Comparison of ENCODE assay signal across 20 mouse cellular contexts in genomic region chr12:16764776-16765445, GRCm38 (mm10). TPM values are rescaled to one million over a fixed set of nuclear protein-coding genes. Genes with fewer than 3 reads are reported as not detected.
DNase-seq lines count a peak whose midpoint lies in the region; ATAC-seq and TF ChIP-seq lines count a peak whose summit lies in the region.
"Had no signal": no experiment of that assay in that cellular context is flagged by ENCODE, and none has a peak within 500 bp of the region (broad histone marks: within the 10 kb centered on the region; RNA-seq: fewer than 3 reads in every experiment).

No protein-coding gene starts in this region.

- H3K9ac ChIP-seq in forebrain, embryonic 16.5 days (replicated peaks; ENCODE audit: low read depth, low read length) = no peak overlapping the region
- no peak overlapping the region for H3K9ac ChIP-seq in kidney, embryonic 14.5 days (ENCODE audit: low read depth, low read length)
- H3K9ac ChIP-seq: limb, embryonic 13.5 days; midbrain, embryonic 12.5 days had no signal

- H3K27me3 ChIP-seq in forebrain, embryonic 10.5 days (ENCODE audit: poor library complexity, severe bottlenecking) = no peaks in the 10 kb centered on the region
- no peaks in the 10 kb centered on the region for H3K27me3 ChIP-seq in forebrain, embryonic 16.5 days (replicated peaks; ENCODE audit: control insufficient read depth, insufficient read depth, low read length)
- H3K27me3 ChIP-seq in kidney, embryonic 14.5 days (ENCODE audit: control insufficient read depth, insufficient read depth, low read length) = no peaks in the 10 kb centered on the region
- no peaks in the 10 kb centered on the region for H3K27me3 ChIP-seq in splenic B cell, adult 2 months (ENCODE audit: control insufficient read depth, insufficient read depth, low read length, poor library complexity, severe bottlenecking)
- H3K27me3 ChIP-seq: limb, embryonic 13.5 days; midbrain, embryonic 12.5 days; Patski had no signal

- H3K36me3 ChIP-seq in forebrain, embryonic 10.5 days (replicated peaks) = peaks cover 33% of the 10 kb centered on the region
- no peaks in the 10 kb centered on the region for H3K36me3 ChIP-seq in forebrain, embryonic 16.5 days (ENCODE audit: control insufficient read depth, insufficient read depth)
- H3K36me3 ChIP-seq in kidney, embryonic 14.5 days (ENCODE audit: control insufficient read depth, insufficient read depth, low read length) = no peaks in the 10 kb centered on the region
- no peaks in the 10 kb centered on the region for H3K36me3 ChIP-seq in splenic B cell, adult 2 months (ENCODE audit: control insufficient read depth, insufficient read depth, low read length, poor library complexity, severe bottlenecking)
- H3K36me3 ChIP-seq: limb, embryonic 13.5 days had no signal

- no peak for TF ChIP-seq CTCF in lung, adult 2 months (IDR thresholded peaks at IDR 0.05; ENCODE audit: insufficient read depth, low read length)

- 0 out of 2 replicates have a peak, but pooled peaks cover 3% of the 10 kb centered on the region for H3K9me3 ChIP-seq in forebrain, embryonic 10.5 days
- H3K9me3 ChIP-seq in forebrain, embryonic 16.5 days (ENCODE audit: control insufficient read depth, low read length) = no peaks in the 10 kb centered on the region
- no peaks in the 10 kb centered on the region for H3K9me3 ChIP-seq in kidney, embryonic 14.5 days (ENCODE audit: control insufficient read depth, low read length)
- H3K9me3 ChIP-seq: limb, embryonic 13.5 days had no signal

- WGBS in forebrain, embryonic 10.5 days = 87% methylated on average over 12 of the region's 12 CpGs
- WGBS in forebrain, embryonic 16.5 days = 89% methylated on average over 12 of the region's 12 CpGs
- WGBS in kidney, embryonic 14.5 days = 74% methylated on average over 12 of the region's 12 CpGs
- 60% methylated on average over 12 of the region's 12 CpGs for WGBS in lung, adult 2 months

- ATAC-seq in forebrain, embryonic 16.5 days = no peak
- peak; percentile 65; the same call in 1 of the 2 replicates for ATAC-seq in kidney, embryonic 14.5 days (ENCODE audit: low FRiP score, low TSS enrichment)
- ATAC-seq: forebrain, embryonic 14.5 days; hindbrain, postnatal 0 days; Patski had no signal

- no peak overlapping the region for H3K4me2 ChIP-seq in forebrain, embryonic 16.5 days (ENCODE audit: low read length)
- H3K4me2 ChIP-seq in kidney, embryonic 14.5 days (replicated peaks; ENCODE audit: low read depth, low read length) = no peak overlapping the region
- H3K4me2 ChIP-seq: limb, embryonic 13.5 days; midbrain, embryonic 12.5 days had no signal

- DNase-seq in forebrain, embryonic 10.5 days (ENCODE audit: extremely low spot score, low spot score) = no peak
- no peak for DNase-seq in kidney, postnatal 4 days
- peak; percentile 87 for DNase-seq in adrenal gland, adult 8-10 months
- DNase-seq in splenic B cell, adult 2 months (ENCODE audit: low read depth, low spot score) = peak; percentile 27
- DNase-seq in lung, adult 2 months = no peak
- no peak for DNase-seq in right cerebral cortex, adult 2 months (ENCODE audit: low spot score in 2 of 2)
- DNase-seq: cerebellum, adult 9-11 months; embryo, embryonic 11 days; kidney, adult 2 months; lung, postnatal 36 days; thymus, postnatal 14 days had no signal

- no peak overlapping the region for H3K4me3 ChIP-seq in forebrain, embryonic 10.5 days
- no peak overlapping the region for H3K4me3 ChIP-seq in forebrain, embryonic 16.5 days (replicated peaks; ENCODE audit: low read length)
- no peak overlapping the region for H3K4me3 ChIP-seq in kidney, embryonic 14.5 days (ENCODE audit: low read length)
- H3K4me3 ChIP-seq in lung, adult 2 months (replicated peaks; ENCODE audit: extremely low read depth, low read depth, low read length) = no peak overlapping the region
- H3K4me3 ChIP-seq: left cerebral cortex, adult 2 months; limb, embryonic 13.5 days; midbrain, embryonic 12.5 days; myocyte had no signal

- TF ChIP-seq POLR2A in lung, adult 2 months (IDR thresholded peaks at IDR 0.05; ENCODE audit: borderline replicate concordance, extremely low read depth, low read depth, low read length) = no peak

- H3K27ac ChIP-seq in forebrain, embryonic 10.5 days = 0 out of 2 replicates have a peak overlapping the region, but pooled peaks have one; percentile 9
- no peak overlapping the region for H3K27ac ChIP-seq in forebrain, embryonic 16.5 days (ENCODE audit: low read length)
- no peak overlapping the region for H3K27ac ChIP-seq in kidney, embryonic 14.5 days (ENCODE audit: low read depth, low read length)
- H3K27ac ChIP-seq: hindbrain, postnatal 0 days; left cerebral cortex, adult 2 months; limb, embryonic 13.5 days; midbrain, embryonic 12.5 days had no signal

- peaks cover 31% of the 10 kb centered on the region for H3K4me1 ChIP-seq in forebrain, embryonic 10.5 days
- no peaks in the 10 kb centered on the region for H3K4me1 ChIP-seq in forebrain, embryonic 16.5 days (replicated peaks; ENCODE audit: control insufficient read depth, insufficient read depth, low read length)
- H3K4me1 ChIP-seq in kidney, embryonic 14.5 days (ENCODE audit: control insufficient read depth, insufficient read depth, low read length) = 0 out of 2 replicates have a peak, but pooled peaks cover 11% of the 10 kb centered on the region
- H3K4me1 ChIP-seq in lung, adult 2 months (ENCODE audit: control insufficient read depth, insufficient read depth, low read length) = no peaks in the 10 kb centered on the region
- H3K4me1 ChIP-seq: limb, embryonic 13.5 days; midbrain, embryonic 12.5 days had no signal

RNA-seq across cellular contexts. Expression of gene Greb1, which starts 35.8 kb away (rescaled TPM):
- 12.9 and 14.6 TPM in 2 replicates for polyA plus RNA-seq in forebrain, embryonic 10.5 days (2016; fragmentation: Nextera tagmentation; extraction: Ambion mirVana)
- polyA plus RNA-seq in forebrain, embryonic 16.5 days (2015; fragmentation: Nextera tagmentation; extraction: Ambion mirVana) = 0.56 and 0.72 TPM in 2 replicates
- polyA plus RNA-seq in kidney, embryonic 14.5 days (2014; fragmentation: Nextera tagmentation; extraction: Ambion mirVana) = 6.6 and 8.6 TPM in 2 replicates
- total RNA-seq in adrenal gland, adult 8-10 months (2022) = 100 to 1,000 TPM in 2 of 4 experiments, 10 to 100 TPM in 2; 48.1 to 255 (median 118) TPM
- polyA plus RNA-seq in lung, adult 2 months (2012; rRNA removed) = 0.64 and 1.2 TPM in 2 replicates

RNA-seq across cellular contexts. Expression of gene E2f6, which starts 45.9 kb away (rescaled TPM):
- 63.0 and 67.6 TPM in 2 replicates for polyA plus RNA-seq in forebrain, embryonic 10.5 days (2016; fragmentation: Nextera tagmentation; extraction: Ambion mirVana)
- 28.0 and 28.6 TPM in 2 replicates for polyA plus RNA-seq in forebrain, embryonic 16.5 days (2015; fragmentation: Nextera tagmentation; extraction: Ambion mirVana)
- 36.8 and 56.7 TPM in 2 replicates for polyA plus RNA-seq in kidney, embryonic 14.5 days (2014; fragmentation: Nextera tagmentation; extraction: Ambion mirVana)
- total RNA-seq in adrenal gland, adult 8-10 months (2022) = 10 to 100 TPM; 41.5 to 55.0 (median 44.9) TPM
- polyA plus RNA-seq in lung, adult 2 months (2012; rRNA removed) = 13.6 and 15.1 TPM in 2 replicates

Comparison
In these comparisons a context has a peak if more than half of its experiments do, and no peak if none do; other contexts are left out.
1. DNase-seq: peak in adrenal gland, adult 8-10 months (single experiment) and splenic B cell, adult 2 months (single experiment); none in forebrain, embryonic 10.5 days (single experiment), kidney, postnatal 4 days (0 of 2), lung, adult 2 months (single experiment) and right cerebral cortex, adult 2 months (0 of 2).